Mouse (Mus musculus) frontal cortex, adult 2 months (tissue): Measurements from ENCODE around the gene Capn13. TPM values are rescaled to one million over a fixed set of nuclear protein-coding genes. Genes with fewer than 3 reads are reported as not detected.

Source experiments
- DNase-seq, 2 experiments: peaks; one replicate each; pipeline ENCODE4 v3.0.0; 2022; ENCODE audit warnings: low spot score in 1 of 2; ENCODE audit errors: extremely low spot score in 1 of 2
- polyA plus RNA-seq: library from polyadenylated mRNA; depleted of rRNA; stranded (reverse); fragments of >200 nt; gene quantifications from 2 replicates; pipeline ENCODE4 v1.2.3, GENCODE M21; 2012; rRNA removed

Gene Capn13
- not detected in 2 replicates for polyA plus RNA-seq

GRCm38 (mm10) chr17:73400862-73401261, at the start of gene Capn13:
Capn13 (minus strand) TSS chr17:73400866.
- no peak for DNase-seq

DNA sequence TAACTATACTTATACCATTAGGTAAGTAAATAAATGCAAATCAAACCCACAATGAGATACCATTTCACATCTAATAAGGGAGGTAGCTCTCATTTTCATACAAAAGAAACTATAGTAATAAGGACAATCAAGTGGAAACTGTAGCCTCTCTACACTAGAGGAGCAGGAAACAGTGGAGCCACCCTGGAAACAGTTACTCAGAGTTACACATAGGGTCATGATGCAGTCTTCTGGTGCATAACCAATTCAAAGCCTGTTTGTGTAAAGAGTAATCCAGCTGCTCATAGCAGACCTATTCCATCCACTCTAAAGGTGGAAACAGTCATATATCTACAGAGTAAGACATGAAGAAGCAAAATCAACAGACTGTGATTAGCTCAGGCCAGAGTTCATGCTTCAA, 48.4 kb upstream of the Capn13 start:
- no peak for DNase-seq

- no peak for DNase-seq
Measured at GRCm38 (mm10) chr17:73440798-73441197, 40.1 kb upstream of the Capn13 start.

DNA sequence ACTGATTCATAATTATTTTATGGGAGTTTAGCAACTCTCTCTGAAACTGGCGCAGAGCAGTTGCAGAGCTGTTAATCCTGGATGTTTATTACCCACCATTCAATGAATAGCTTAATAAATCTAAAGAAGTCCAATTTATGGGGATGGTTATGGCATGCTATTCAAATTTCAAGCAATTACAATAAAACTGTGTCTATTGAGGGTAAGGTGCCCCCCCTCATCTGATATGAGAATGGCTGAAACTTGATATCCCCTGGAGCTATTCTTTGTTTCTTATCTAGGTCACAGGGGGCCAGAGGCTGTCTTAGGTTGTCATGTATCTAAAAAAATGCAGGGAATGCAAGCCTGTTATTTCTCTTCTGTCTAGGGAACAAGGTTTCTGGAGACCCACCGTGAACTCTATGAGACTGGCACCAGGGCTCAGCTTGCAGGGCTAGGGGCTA, 31.9 kb upstream of the Capn13 start:
- DNase-seq = no peak

DNA sequence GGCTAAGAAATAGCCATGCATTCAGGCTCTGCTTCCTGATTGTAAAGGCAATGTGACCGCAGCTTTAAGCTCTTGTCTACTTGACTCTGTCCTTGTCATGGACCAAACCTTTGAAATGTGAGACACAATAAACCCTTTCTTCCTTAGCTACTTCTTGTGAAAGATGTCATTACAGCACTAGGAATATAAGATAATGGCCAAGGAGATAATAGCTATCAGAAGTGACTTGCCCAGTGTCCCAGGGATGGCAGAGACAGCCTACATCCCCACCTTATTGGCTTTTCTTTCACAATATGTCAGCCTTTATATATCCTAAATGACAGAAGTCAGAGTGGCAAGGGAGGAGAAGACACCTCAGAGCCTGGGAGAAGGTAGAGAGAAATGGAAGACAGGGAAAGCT, 31.4 kb upstream of the Capn13 start:
- no peak for DNase-seq

DNA sequence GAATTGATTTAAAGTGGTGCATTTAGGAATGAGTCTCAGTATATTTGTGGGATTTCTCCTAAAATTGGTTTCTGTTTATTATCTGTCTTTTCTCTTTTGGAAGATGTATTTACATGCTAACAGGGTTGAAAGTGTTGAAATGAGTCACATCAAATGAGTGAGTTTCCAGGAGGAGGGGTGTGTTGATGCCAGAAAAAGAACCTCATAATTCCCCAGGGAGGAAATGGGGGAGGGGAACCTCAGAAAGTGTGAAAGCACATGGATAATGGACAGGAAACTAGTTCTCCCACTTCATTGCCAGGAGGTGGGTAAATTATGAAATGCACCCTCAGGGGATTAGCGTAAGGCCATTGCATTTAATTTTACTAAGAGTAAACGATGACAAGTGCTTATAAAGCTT, 16.7 kb upstream of the Capn13 start:
- DNase-seq = peak; percentile 16 to 70

DNA sequence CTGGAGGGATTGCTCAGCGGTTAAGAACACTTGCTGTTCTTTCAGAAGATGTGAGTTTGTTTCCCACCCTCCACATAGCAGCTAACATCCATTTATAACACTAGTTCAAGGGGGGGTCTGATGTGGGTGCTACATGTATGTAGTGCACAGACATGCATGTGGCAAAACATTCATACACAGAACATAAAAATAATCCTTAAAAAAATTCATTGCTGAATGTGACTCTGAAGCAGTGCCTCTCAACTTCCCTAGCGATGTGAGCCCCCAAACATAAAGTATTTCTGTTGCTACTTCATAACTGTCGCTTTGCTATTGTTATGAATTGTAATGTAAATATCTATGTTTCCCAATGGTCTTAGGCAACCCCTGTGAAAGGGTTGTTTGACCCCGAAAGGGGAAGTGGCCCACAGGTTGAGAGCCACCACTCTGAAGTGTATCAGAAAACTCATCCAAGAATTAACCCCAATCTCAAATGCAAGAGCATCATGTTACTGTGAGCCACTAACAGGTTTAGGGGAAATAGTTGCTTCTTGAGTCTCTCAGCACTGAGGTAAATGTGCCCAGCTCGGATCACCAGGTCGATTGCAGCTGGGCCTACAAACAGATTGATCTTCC, 15.6 kb upstream of the Capn13 start:
- DNase-seq = no peak

DNA sequence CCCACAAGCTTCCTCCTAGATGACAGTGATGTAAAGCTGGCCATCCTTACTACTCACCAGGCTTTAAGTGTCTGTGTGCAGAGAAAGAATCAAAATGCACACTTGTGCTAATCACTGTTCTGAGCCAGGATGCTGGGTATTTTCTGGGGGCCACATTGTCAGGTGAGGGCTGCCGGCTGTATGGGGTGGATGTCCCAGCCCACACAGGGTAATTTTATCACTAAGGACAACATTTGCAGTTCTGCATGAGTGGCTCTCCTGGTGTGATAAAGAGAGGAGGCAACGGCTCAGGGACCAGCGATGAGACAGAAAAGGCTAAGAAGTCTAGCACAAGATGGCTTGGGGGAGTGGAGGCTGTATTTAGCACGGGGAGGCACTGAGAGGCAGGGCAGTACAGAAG, 11.2 kb upstream of the Capn13 start:
- DNase-seq = peak in 1 of 2 experiments; percentile 14

- no peak for DNase-seq
Measured at GRCm38 (mm10) chr17:73401272-73401671, 606 bp upstream of the Capn13 start.

DNA sequence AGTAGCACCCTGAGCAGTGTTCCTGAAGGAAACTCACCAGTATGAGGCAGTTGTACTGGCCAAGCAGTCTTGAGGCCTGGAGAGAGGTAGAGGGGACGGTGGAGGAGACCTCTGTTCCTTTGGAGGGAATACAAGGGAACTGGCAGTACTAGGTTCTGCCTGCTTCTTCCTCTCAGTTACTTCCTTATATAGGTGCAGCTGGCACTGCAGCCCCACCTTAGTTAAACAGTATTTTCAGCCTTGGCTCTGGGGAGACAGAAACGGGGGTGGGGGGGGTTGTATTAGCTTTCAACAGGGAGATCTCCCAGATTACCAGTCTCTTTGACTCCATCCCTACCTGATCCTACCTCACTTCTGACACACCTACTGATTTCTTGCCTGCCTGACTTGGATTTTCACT, 1.5 kb downstream of the Capn13 start:
- no peak for DNase-seq

DNA sequence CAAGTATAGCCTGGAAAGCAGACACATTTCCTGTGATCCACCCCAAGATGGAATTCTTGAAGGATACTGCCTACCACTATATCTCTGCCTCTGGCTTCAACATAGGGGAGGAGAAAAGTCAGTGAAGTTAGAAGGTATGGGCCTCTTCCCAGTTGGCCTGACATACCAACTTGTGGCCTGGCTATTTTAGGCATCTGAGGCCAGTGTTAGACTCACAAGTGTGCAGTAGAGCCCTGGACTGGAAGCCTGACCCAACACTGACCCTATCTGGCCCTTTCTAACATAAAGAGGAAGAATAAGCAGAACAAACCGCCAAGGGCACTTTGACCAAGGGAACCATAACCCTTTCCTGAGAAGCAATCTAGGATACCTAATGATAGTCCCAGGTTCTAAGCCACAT, 7.3 kb downstream of the Capn13 start:
- DNase-seq = no peak

DNA sequence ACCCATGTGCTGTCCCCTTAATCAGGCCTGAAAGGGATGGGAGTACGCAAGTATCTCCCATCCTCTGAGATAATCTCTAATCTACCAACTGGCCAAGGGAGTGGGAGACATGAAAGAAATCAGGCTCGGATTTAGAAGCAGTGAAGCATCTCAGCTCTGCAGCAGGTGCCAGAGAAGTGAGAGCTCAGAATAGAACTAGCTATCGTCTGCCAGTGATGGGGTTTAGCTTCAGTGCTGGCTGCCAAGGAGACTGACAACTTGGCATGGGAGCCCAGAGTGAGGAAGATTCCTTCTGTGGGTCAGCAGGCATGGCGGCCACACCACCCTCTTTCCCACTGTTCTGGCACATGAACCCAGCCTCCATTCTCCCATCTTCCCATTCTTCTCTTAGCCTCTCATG, 8.9 kb downstream of the Capn13 start:
- peak; percentile 61 to 64 for DNase-seq

DNA sequence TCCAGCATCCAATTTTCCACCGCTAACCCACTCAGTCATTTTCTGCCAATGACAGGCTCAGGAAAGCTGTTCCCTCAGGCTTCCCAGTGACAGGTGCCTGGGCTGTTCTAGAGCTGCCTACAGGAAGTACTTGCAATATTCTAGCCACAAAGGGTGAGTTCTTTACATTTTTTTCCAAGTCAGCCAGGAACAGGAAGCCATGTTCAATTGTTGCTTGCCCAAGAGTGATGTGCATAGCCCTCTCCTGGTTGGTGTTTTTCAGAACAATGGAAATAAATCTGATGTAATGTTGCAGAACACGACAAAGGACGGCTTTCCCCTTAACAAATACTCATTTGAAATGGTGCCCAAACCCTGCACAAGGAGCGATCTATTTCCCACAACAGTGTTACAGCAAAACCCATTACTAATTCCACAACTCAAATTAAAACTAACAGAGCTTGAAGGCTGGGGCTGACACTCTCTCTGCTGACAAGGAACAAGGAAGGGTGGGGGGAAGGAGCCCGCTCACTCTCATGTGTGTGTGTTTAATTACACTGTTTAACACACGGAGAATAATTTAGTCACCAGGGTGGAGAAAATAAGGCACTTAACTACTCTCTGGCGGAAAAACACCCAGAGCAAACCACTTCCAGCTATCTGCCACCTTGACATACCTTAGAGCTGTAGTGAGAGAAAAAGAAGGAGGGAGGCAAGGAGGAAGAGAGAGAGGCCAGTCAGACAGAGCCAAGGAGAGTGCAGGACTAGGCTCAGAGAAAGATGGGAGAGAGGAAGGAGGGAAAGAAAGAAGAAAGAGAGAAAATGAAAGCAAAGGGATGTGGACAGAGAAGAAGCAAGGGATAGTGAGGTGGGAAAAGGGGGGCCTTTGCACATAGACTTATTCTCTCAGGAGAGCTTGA, 10.2 kb downstream of the Capn13 start:
- DNase-seq = peak in 1 of 2 experiments; percentile 21

GRCm38 (mm10) chr17:73389336-73389735, 11.3 kb downstream of the Capn13 start:
- no peak for DNase-seq

- DNase-seq = peak in 1 of 2 experiments; percentile 41
Measured at GRCm38 (mm10) chr17:73386581-73386980, 14.1 kb downstream of the Capn13 start.

DNA sequence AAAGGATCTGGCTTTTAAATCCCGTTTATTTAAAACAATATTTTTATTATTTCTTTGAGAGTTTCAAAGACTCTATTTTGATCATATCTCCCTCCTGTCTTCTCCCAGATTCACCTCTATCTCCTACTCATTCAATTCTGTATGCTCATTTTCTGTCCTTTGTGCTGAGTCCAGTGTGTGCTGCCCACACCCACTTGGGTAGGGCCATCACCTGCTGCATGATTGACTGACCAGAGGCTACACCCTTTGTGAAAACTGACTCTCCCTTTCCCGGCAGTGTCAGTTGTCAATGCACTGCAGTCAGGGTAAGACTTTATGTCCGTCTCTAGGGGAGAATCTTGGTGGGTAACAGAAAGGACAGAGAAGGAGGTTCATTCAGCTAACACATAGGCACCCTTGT, 14.7 kb downstream of the Capn13 start:
- no peak for DNase-seq

GRCm38 (mm10) chr17:73382327-73383014, 18.2 kb downstream of the Capn13 start:
- DNase-seq = no peak

GRCm38 (mm10) chr17:73381681-73382080, 19.0 kb downstream of the Capn13 start:
- no peak for DNase-seq

GRCm38 (mm10) chr17:73377778-73378484, 22.7 kb downstream of the Capn13 start:
- no peak for DNase-seq

DNA sequence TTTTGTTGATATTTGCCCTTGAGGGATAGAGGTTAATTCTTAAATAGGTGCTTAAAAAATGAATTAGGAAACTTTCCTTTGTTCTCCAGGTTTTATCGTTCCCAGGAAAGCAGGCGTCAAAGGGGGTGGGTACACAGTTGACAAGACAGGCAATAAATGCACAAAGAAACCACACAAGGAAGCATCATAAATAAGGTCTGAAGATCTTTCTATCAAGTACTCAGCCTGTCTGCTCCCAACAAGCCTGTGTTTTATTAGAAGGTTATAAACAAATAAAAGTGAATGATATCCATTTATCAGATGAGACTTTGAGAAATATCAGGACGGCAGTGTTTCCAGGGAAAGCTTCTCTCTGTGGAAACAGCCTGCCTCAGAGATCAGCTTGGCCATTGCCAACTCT, 33.3 kb downstream of the Capn13 start:
- DNase-seq = no peak

DNA sequence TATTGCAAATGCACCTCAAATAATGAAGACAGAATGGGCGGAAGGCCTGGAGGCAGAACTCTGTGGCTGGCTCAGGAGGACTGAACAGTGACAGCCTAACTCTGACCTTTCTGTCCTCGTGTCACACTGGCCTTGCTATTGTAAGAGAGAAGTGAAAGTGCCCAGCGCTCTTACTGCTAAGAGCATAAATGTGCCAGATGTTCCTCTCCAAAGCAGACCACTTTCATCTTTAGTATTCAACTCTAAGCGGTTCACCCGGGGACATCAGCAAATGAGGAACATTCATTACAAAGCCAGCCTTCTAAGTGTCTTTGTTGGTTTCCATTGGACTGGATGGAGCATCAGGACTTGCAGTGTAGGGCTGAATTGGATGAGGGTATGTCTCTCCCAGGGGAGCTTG, 39.6 kb downstream of the Capn13 start:
- no peak for DNase-seq
